Mouse (Mus musculus) MEL (cell line): ENCODE data around the gene Klf1. TPM values are rescaled to one million over a fixed set of nuclear protein-coding genes. Genes with fewer than 3 reads are reported as not detected.

Experiments used
- DNase-seq: peaks from one replicate; pipeline ENCODE4 v3.0.0; 2011; ENCODE audit warnings: low read depth, low spot score
- H3K27ac ChIP-seq: 2 replicates; pipeline ENCODE4 v1.5.1; 2012; ENCODE audit warnings: low read depth, mild to moderate bottlenecking, control low read depth, low read length, moderate library complexity; ENCODE audit not compliant: control insufficient read depth
- H3K27me3 ChIP-seq, 2 experiments: fragments of 150-350 bp in 1 of 2; sonication (generic) in 1 of 2; 2 replicates each; pipeline ENCODE4 v1.6.1; 2012; ENCODE audit warnings: low read length in 2 of 2, mild to moderate bottlenecking in 2 of 2, improper control_type of control experiment in 1 of 2, moderate library complexity in 1 of 2; ENCODE audit not compliant: insufficient read depth in 2 of 2, control insufficient read depth in 1 of 2
- H3K36me3 ChIP-seq, 2 experiments: 2 replicates each; pipeline ENCODE4 v1.6.1; 2012 to 2014; ENCODE audit warnings: low read length in 2 of 2, improper control_type of control experiment in 1 of 2, inconsistent platforms in 1 of 2, mild to moderate bottlenecking in 1 of 2; ENCODE audit not compliant: insufficient read depth in 2 of 2, control insufficient read depth in 1 of 2
- H3K4me1 ChIP-seq, 2 experiments: fragments of 150-350 bp in 1 of 2; sonication (generic) in 1 of 2; 2 replicates each; pipeline ENCODE4 v1.6.1; 2012; ENCODE audit warnings: low read length in 2 of 2, improper control_type of control experiment in 1 of 2, mild to moderate bottlenecking in 1 of 2; ENCODE audit not compliant: insufficient read depth in 2 of 2, control insufficient read depth in 1 of 2
- H3K4me3 ChIP-seq, 2 experiments: fragments of 150-350 bp in 1 of 2; sonication (generic) in 1 of 2; 2 replicates each; pipeline ENCODE4 v1.5.1; 2012; ENCODE audit warnings: low read depth in 2 of 2, low read length in 2 of 2, mild to moderate bottlenecking in 2 of 2, moderate library complexity in 2 of 2, control low read depth in 1 of 2, improper control_type of control experiment in 1 of 2; ENCODE audit not compliant: control insufficient read depth in 1 of 2, insufficient read depth in 1 of 2
- H3K79me2 ChIP-seq: 2 replicates; pipeline ENCODE4 v1.6.1; 2012; ENCODE audit warnings: mild to moderate bottlenecking, low read length, moderate library complexity; ENCODE audit not compliant: control insufficient read depth, poor library complexity, insufficient read depth
- H3K9ac ChIP-seq: 2 replicates; pipeline ENCODE4 v1.6.1; 2012; ENCODE audit warnings: low read depth, mild to moderate bottlenecking, control low read depth, low read length, moderate library complexity; ENCODE audit not compliant: control insufficient read depth, poor library complexity, severe bottlenecking
- H3K9me3 ChIP-seq: fragments of 150-350 bp; sonication (generic); replicated peaks from 2 replicates; pipeline ENCODE4 v1.6.1; 2012; ENCODE audit warnings: mild to moderate bottlenecking, low read length, improper control_type of control experiment, moderate library complexity; ENCODE audit not compliant: insufficient read depth
- BHLHE40 ChIP-seq: IDR thresholded peaks from 2 replicates; pipeline ENCODE4 v1.6.1; 2012; ENCODE audit warnings: low read depth, mild to moderate bottlenecking, inconsistent platforms, low read length, improper control_type of control experiment, borderline replicate concordance
- CHD1 ChIP-seq: IDR thresholded peaks from 2 replicates; pipeline ENCODE4 v1.6.1; 2012; ENCODE audit warnings: low read depth, mild to moderate bottlenecking, inconsistent platforms, low read length, improper control_type of control experiment
- CHD2 ChIP-seq: IDR thresholded peaks from 2 replicates; pipeline ENCODE4 v1.6.1; 2011; ENCODE audit warnings: low read length, improper control_type of control experiment
- CTCF ChIP-seq, 3 experiments: IDR thresholded peaks in 2 of 3; conservative IDR thresholded peaks in 1 of 3; 2 replicates each; pipeline ENCODE4 v1.5.1; 2011 to 2012; ENCODE audit warnings: low read length in 3 of 3, low read depth in 2 of 3, mild to moderate bottlenecking in 2 of 3, improper control_type of control experiment in 1 of 3, inconsistent platforms in 1 of 3, mixed read lengths in 1 of 3, moderate library complexity in 1 of 3; ENCODE audit not compliant: control insufficient read depth in 1 of 3, insufficient read depth in 1 of 3, poor library complexity in 1 of 3, severe bottlenecking in 1 of 3
- E2F4 ChIP-seq: IDR thresholded peaks from 2 replicates; pipeline ENCODE4 v1.6.1; 2011; ENCODE audit warnings: low read depth, low read length, improper control_type of control experiment, borderline replicate concordance
- ETS1 ChIP-seq: IDR thresholded peaks from 2 replicates; pipeline ENCODE4 v1.6.1; 2012; ENCODE audit warnings: low read depth, mild to moderate bottlenecking, inconsistent platforms, low read length, improper control_type of control experiment, moderate library complexity
- GABPA ChIP-seq: IDR thresholded peaks from 2 replicates; pipeline ENCODE4 v1.6.1; 2012; ENCODE audit warnings: low read depth, mild to moderate bottlenecking, inconsistent platforms, low read length, improper control_type of control experiment, moderate library complexity
- GATA1 ChIP-seq: IDR thresholded peaks from 2 replicates; pipeline ENCODE4 v1.6.1; 2011; ENCODE audit warnings: low read depth, low read length, improper control_type of control experiment
- JUND ChIP-seq: IDR thresholded peaks from 2 replicates; pipeline ENCODE4 v1.6.1; 2011; ENCODE audit warnings: low read depth, mild to moderate bottlenecking, improper control_type of control experiment, low read length
- MAFK ChIP-seq: IDR thresholded peaks from 2 replicates; pipeline ENCODE4 v1.6.1; 2011; ENCODE audit warnings: low read depth, mild to moderate bottlenecking, low read length, improper control_type of control experiment, borderline replicate concordance
- MAX ChIP-seq: IDR thresholded peaks from 2 replicates; pipeline ENCODE4 v1.6.1; 2011; ENCODE audit warnings: low read length, improper control_type of control experiment
- MEF2A ChIP-seq: IDR thresholded peaks from 2 replicates; pipeline ENCODE4 v1.6.1; 2014; ENCODE audit warnings: low read depth, mild to moderate bottlenecking, inconsistent platforms, low read length, improper control_type of control experiment; ENCODE audit not compliant: poor library complexity, insufficient replicate concordance, severe bottlenecking; ENCODE audit errors: extremely low read depth
- MXI1 ChIP-seq: IDR thresholded peaks from 2 replicates; pipeline ENCODE4 v1.6.1; 2011; ENCODE audit warnings: mild to moderate bottlenecking, low read depth, low read length, improper control_type of control experiment
- MYB ChIP-seq: IDR thresholded peaks from 2 replicates; pipeline ENCODE4 v1.6.1; 2011; ENCODE audit warnings: mild to moderate bottlenecking, low read depth, low read length, improper control_type of control experiment
- NRF1 ChIP-seq: IDR thresholded peaks from 2 replicates; pipeline ENCODE4 v1.6.1; 2014; ENCODE audit warnings: low read depth, mild to moderate bottlenecking, inconsistent platforms, low read length, improper control_type of control experiment, moderate library complexity; ENCODE audit not compliant: poor library complexity, insufficient read depth, severe bottlenecking
- POLR2A ChIP-seq, 2 experiments: IDR thresholded peaks; 2 replicates each; pipeline ENCODE4 v1.6.1; 2011 to 2012; ENCODE audit warnings: low read length in 2 of 2, mild to moderate bottlenecking in 2 of 2, control low read depth in 1 of 2, improper control_type of control experiment in 1 of 2, low read depth in 1 of 2, moderate library complexity in 1 of 2; ENCODE audit not compliant: control insufficient read depth in 1 of 2, insufficient read depth in 1 of 2, poor library complexity in 1 of 2
- POLR2AphosphoS2 ChIP-seq: IDR thresholded peaks from 2 replicates; pipeline ENCODE4 v1.6.1; 2011; ENCODE audit warnings: low read length, improper control_type of control experiment
- POLR2AphosphoS5 ChIP-seq: IDR thresholded peaks from 2 replicates; pipeline ENCODE4 v1.6.1; 2012; ENCODE audit warnings: low read depth, borderline replicate concordance, mild to moderate bottlenecking, inconsistent platforms, low read length, moderate library complexity, mixed read lengths
- RAD21 ChIP-seq: IDR thresholded peaks from 2 replicates; pipeline ENCODE4 v1.6.1; 2011; ENCODE audit warnings: mild to moderate bottlenecking, low read depth, low read length, improper control_type of control experiment
- RCOR1 ChIP-seq: IDR thresholded peaks from 2 replicates; pipeline ENCODE4 v1.6.1; 2012; ENCODE audit warnings: low read depth, mild to moderate bottlenecking, inconsistent platforms, low read length, improper control_type of control experiment
- SMC3 ChIP-seq: IDR thresholded peaks from 2 replicates; pipeline ENCODE4 v1.6.1; 2011; ENCODE audit warnings: low read depth, low read length, improper control_type of control experiment
- TAL1 ChIP-seq: IDR thresholded peaks from 2 replicates; pipeline ENCODE4 v1.6.1; 2012; ENCODE audit warnings: mild to moderate bottlenecking, inconsistent platforms, low read length, moderate library complexity, mixed read lengths
- TBP ChIP-seq: IDR thresholded peaks from 2 replicates; pipeline ENCODE4 v1.8.0; 2011; ENCODE audit warnings: low read depth, low read length, improper control_type of control experiment
- TCF12 ChIP-seq: IDR thresholded peaks from 2 replicates; pipeline ENCODE4 v1.6.1; 2014; ENCODE audit warnings: low read depth, mild to moderate bottlenecking, inconsistent platforms, low read length, improper control_type of control experiment, moderate library complexity
- UBTF ChIP-seq: IDR thresholded peaks from 2 replicates; pipeline ENCODE4 v1.6.1; 2012; ENCODE audit warnings: low read depth, mild to moderate bottlenecking, inconsistent platforms, low read length, improper control_type of control experiment, moderate library complexity, borderline replicate concordance; ENCODE audit not compliant: insufficient read depth
- USF2 ChIP-seq, 2 experiments: IDR thresholded peaks; 2 replicates each; pipeline ENCODE4 v1.6.1; 2011 to 2012; ENCODE audit warnings: improper control_type of control experiment in 2 of 2, low read length in 2 of 2, borderline replicate concordance in 1 of 2, inconsistent platforms in 1 of 2, low read depth in 1 of 2, mild to moderate bottlenecking in 1 of 2; ENCODE audit not compliant: insufficient read depth in 1 of 2
- ZKSCAN1 ChIP-seq: IDR thresholded peaks from 2 replicates; pipeline ENCODE4 v1.6.1; 2012; ENCODE audit warnings: low read depth, mild to moderate bottlenecking, inconsistent platforms, low read length, improper control_type of control experiment, moderate library complexity
- polyA plus RNA-seq, 2 experiments: library from polyadenylated mRNA; stranded (reverse) in 1 of 2; unstranded in 1 of 2; fragments of >175 nt in 1 of 2; fragments of >200 nt in 1 of 2; gene quantifications; 2 replicates each; pipeline versions ENCODE4 v1.2.1 to v1.2.4; 2012; ENCODE audit warnings: low replicate concordance in 2 of 2, low read depth in 1 of 2; ENCODE audit not compliant: insufficient read length in 2 of 2, insufficient read depth in 1 of 2, missing spikeins in 1 of 2
- total RNA-seq: library from RNA; depleted of rRNA; stranded (reverse); fragments of 300-350 nt; gene quantifications from 2 replicates; pipeline ENCODE4 v1.2.3, GENCODE M21; 2012

The Klf1 gene
- total and polyA plus RNA-seq, 3 experiments = 234 to 262 TPM; not detected in 1

- no peaks in the 10 kb centered on the region for H3K27me3 ChIP-seq
- H3K9ac ChIP-seq = no peak overlapping the region
- DNase-seq = no peak
- H3K79me2 ChIP-seq = peaks cover 2% of the 10 kb centered on the region; the same call in 1 of the 2 replicates
- no peak overlapping the region for H3K4me3 ChIP-seq
- no peaks in the 10 kb centered on the region for H3K9me3 ChIP-seq
- TF ChIP-seq MAFK (no peak), TAL1 (no peak), E2F4 (no peak), POLR2AphosphoS2 (no peak), MAX (no peak), GATA1 (no peak), TCF12 (no peak), USF2 (IDR thresholded peaks at IDR 0.05; ENCODE audit: borderline replicate concordance in 1 of 2, insufficient read depth in 1 of 2, low read depth in 1 of 2, low read length in 2 of 2) (no peak), ZKSCAN1 (no peak), MEF2A (no peak), TBP (no peak), JUND (no peak), MYB (no peak), SMC3 (no peak), CTCF (IDR thresholded peaks at IDR 0.05 in 2 of 3, conservative IDR thresholded peaks at IDR 0.05 in 1 of 3; ENCODE audit: control insufficient read depth in 1 of 3, insufficient read depth in 1 of 3, low read depth in 2 of 3, low read length in 3 of 3, poor library complexity in 1 of 3, severe bottlenecking in 1 of 3) (no peak), GABPA (no peak), MXI1 (no peak), ETS1 (no peak), RAD21 (no peak)
- no peak overlapping the region for H3K27ac ChIP-seq
- peaks cover 0 to 15% of the 10 kb centered on the region in 2 experiments; a peak in 3 of 4 replicates for H3K4me1 ChIP-seq
- H3K36me3 ChIP-seq = peaks cover 7 to 8% of the 10 kb centered on the region in 2 experiments
Observed at GRCm38 (mm10) chr8:84888280-84888679, 13.4 kb upstream of the Klf1 start.

GRCm38 (mm10) chr8:84889141-84889540, 12.6 kb upstream of the Klf1 start:
- DNase-seq = peak; percentile 34
- no peak overlapping the region for H3K9ac ChIP-seq
- peaks cover 0 to 15% of the 10 kb centered on the region in 2 experiments; a peak in 3 of 4 replicates for H3K4me1 ChIP-seq
- TF ChIP-seq MAFK (no peak), UBTF (no peak), CHD2 (no peak), SMC3 (no peak), RCOR1 (no peak), E2F4 (no peak), NRF1 (no peak), POLR2A (IDR thresholded peaks at IDR 0.05; ENCODE audit: control insufficient read depth in 1 of 2, insufficient read depth in 1 of 2, low read depth in 1 of 2, low read length in 2 of 2, poor library complexity in 1 of 2) (no peak), POLR2AphosphoS5 (no peak), CHD1 (no peak), BHLHE40 (no peak), TCF12 (no peak)
- peaks cover 4 to 8% of the 10 kb centered on the region in 2 experiments for H3K36me3 ChIP-seq
- H3K79me2 ChIP-seq = peaks cover 4% of the 10 kb centered on the region; the same call in 1 of the 2 replicates
- no peak overlapping the region for H3K27ac ChIP-seq
- H3K9me3 ChIP-seq = no peaks in the 10 kb centered on the region
- H3K4me3 ChIP-seq = no peak overlapping the region
- no peaks in the 10 kb centered on the region for H3K27me3 ChIP-seq
